Mouse (Mus musculus) ES-E14 (cell line): ENCODE data around the gene Syt15. TPM values are rescaled to one million over a fixed set of nuclear protein-coding genes. Genes with fewer than 3 reads are reported as not detected.

Experiments
- DNase-seq: peaks from one replicate; pipeline ENCODE4 v3.0.0-alpha.2; 2013; ENCODE audit warnings: low read depth, low spot score
- H3K27ac ChIP-seq: 2 replicates; pipeline ENCODE4 v1.5.1; 2012; ENCODE audit warnings: low read depth, mild to moderate bottlenecking, low read length, moderate library complexity, mixed read lengths; ENCODE audit not compliant: poor library complexity, insufficient read depth, severe bottlenecking
- H3K36me3 ChIP-seq: 2 replicates; pipeline ENCODE4 v1.6.1; 2012; ENCODE audit warnings: mild to moderate bottlenecking, low read length, moderate library complexity, mixed read lengths; ENCODE audit not compliant: control insufficient read depth, poor library complexity, insufficient read depth, severe bottlenecking
- H3K4me1 ChIP-seq, 2 experiments: fragments of 150-350 bp in 1 of 2; sonication (generic) in 1 of 2; 2 replicates each; pipeline ENCODE4 v1.6.1; 2012; ENCODE audit warnings: low read length in 2 of 2, mild to moderate bottlenecking in 1 of 2, mixed read lengths in 1 of 2; ENCODE audit not compliant: control insufficient read depth in 2 of 2, insufficient read depth in 2 of 2, poor library complexity in 1 of 2
- H3K4me3 ChIP-seq, 2 experiments: fragments of 150-350 bp in 1 of 2; sonication (generic) in 1 of 2; 2 replicates each; pipeline ENCODE4 v1.5.1; 2012; ENCODE audit warnings: low read length in 2 of 2, low read depth in 1 of 2, mild to moderate bottlenecking in 1 of 2, mixed read lengths in 1 of 2; ENCODE audit not compliant: insufficient read depth in 1 of 2, poor library complexity in 1 of 2, severe bottlenecking in 1 of 2
- H3K9ac ChIP-seq: 2 replicates; pipeline ENCODE4 v1.6.1; 2012; ENCODE audit warnings: low read depth, mild to moderate bottlenecking, low read length, mixed read lengths; ENCODE audit not compliant: poor library complexity, insufficient read depth, severe bottlenecking
- H3K9me3 ChIP-seq: fragments of 150-350 bp; sonication (generic); 2 replicates; pipeline ENCODE4 v1.6.1; 2012; ENCODE audit warnings: low read depth, mild to moderate bottlenecking, low read length; ENCODE audit not compliant: control insufficient read depth, insufficient read depth
- CHD2 ChIP-seq: IDR thresholded peaks from 2 replicates; pipeline ENCODE4 v1.6.1; 2014; ENCODE audit warnings: mild to moderate bottlenecking, low read depth, low read length, inconsistent platforms
- HCFC1 ChIP-seq: IDR thresholded peaks from 2 replicates; pipeline ENCODE4 v1.6.1; 2012; ENCODE audit warnings: low read length, inconsistent platforms, borderline replicate concordance; ENCODE audit not compliant: insufficient read depth
- MAFK ChIP-seq: IDR thresholded peaks from 2 replicates; pipeline ENCODE4 v1.6.1; 2014; ENCODE audit warnings: mild to moderate bottlenecking, low read depth, low read length, inconsistent platforms; ENCODE audit not compliant: insufficient read depth
- ZC3H11A ChIP-seq: IDR thresholded peaks from 2 replicates; pipeline ENCODE4 v1.6.1; 2012; ENCODE audit warnings: low read depth, mild to moderate bottlenecking, inconsistent platforms, low read length, borderline replicate concordance
- ZNF384 ChIP-seq: IDR thresholded peaks from 2 replicates; pipeline ENCODE4 v1.6.1; 2012; ENCODE audit warnings: low read depth, low read length, inconsistent platforms
- in situ Hi-C, 2 experiments: fragments of 600-800 bp; cut with MboI; formaldehyde crosslinking; loops; one replicate each; pipeline ENCODE4 v1.15.1; 2025; ENCODE audit warnings: low sequenced_read_pairs in 2 of 2, inconsistent platforms in 1 of 2; ENCODE audit not compliant: unreplicated experiment in 2 of 2
- total RNA-seq: library from RNA; depleted of rRNA; stranded (reverse); fragments of 300-350 nt; gene quantifications from 2 replicates; pipeline ENCODE4 v1.2.3, GENCODE M21; 2012

Syt15 gene
- total RNA-seq, 1 experiment: not detected

DNA sequence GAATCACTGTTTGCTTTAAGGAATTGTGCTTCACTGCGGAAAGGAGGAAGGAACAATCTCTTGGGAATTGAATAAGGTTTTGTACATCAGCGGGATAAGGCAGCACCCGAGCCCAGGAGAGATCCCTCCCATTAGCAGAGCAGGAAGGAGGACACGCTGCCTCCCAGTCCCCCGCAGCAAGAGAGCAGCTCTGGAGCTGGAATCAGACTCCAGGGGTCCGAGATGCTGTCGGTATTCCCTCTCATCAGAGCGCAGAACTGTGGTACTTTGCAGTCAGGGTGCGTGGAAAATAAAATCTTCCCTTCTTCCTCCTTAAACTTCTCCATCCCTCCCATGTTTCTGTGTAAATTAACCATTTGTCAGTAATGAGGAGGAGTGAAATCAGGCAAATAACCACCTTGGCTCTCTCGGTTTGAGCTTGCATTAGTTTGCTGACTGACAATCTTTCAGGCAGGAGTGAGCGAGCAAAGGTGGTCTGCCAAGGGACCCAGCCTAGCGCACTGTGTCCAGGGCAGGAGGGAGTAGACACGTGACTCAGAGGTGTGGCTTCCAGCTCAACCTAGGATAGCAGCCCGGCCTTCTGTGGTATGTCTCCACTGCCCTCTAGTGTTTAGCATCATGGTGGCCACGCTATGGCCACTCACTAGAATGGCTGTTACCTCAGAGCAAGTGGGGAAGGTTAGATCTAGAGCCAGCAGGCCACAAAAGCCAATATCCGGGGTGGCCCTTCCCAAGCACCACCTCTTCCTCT, 15.4 kb downstream of the Syt15 start:
- peak overlapping the region in 1 of 2 experiments; percentile 5; a peak in 1 of 4 replicates for H3K4me3 ChIP-seq
- H3K4me1 ChIP-seq: peaks cover 0 to 4% of the 10 kb centered on the region in 2 experiments; a peak in 1 of 4 replicates
- H3K9me3 ChIP-seq: no peaks in the 10 kb centered on the region
- in situ Hi-C loops: no loop called here
- TF ChIP-seq CHD2 (no peak), MAFK (no peak), ZC3H11A (peak; percentile 59), ZNF384 (no peak), HCFC1 (no peak)
- H3K27ac ChIP-seq: no peak overlapping the region
- DNase-seq: peak; percentile 83
- peak overlapping the region; percentile 20 for H3K9ac ChIP-seq
- H3K36me3 ChIP-seq: peaks cover 6% of the 10 kb centered on the region; the same call in 1 of the 2 replicates

DNA sequence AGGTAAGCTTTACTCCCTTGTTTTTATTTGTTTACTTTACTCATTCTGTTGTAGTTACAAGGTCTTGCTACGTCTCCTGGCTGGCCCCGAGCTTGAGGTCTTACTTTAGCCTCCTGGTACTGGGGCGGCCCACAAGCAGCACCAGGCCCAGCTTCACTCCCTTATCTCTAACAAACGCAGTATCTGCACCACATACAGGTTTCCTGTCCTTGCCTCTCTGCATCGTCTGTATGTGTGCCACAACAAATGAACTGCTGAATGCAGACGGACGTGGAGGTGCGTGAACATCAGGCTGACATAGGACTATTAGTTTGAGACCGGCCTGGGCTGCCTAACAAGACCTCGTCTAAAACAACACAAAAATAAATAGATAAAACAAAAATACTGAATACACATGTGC, 20.9 kb downstream of the Syt15 start:
- H3K4me1 ChIP-seq: no peaks in the 10 kb centered on the region
- H3K9ac ChIP-seq: no peak overlapping the region
- no peak overlapping the region for H3K27ac ChIP-seq
- H3K4me3 ChIP-seq: no peak overlapping the region
- no peaks in the 10 kb centered on the region for H3K9me3 ChIP-seq
- H3K36me3 ChIP-seq: peaks cover 2% of the 10 kb centered on the region; the same call in 1 of the 2 replicates
- TF ChIP-seq MAFK: no peak
- TF ChIP-seq ZC3H11A: no peak
- TF ChIP-seq CHD2: no peak
- no peak for TF ChIP-seq HCFC1
- no peak for TF ChIP-seq ZNF384
- no peak for DNase-seq
- in situ Hi-C loops: no loop called here

DNA sequence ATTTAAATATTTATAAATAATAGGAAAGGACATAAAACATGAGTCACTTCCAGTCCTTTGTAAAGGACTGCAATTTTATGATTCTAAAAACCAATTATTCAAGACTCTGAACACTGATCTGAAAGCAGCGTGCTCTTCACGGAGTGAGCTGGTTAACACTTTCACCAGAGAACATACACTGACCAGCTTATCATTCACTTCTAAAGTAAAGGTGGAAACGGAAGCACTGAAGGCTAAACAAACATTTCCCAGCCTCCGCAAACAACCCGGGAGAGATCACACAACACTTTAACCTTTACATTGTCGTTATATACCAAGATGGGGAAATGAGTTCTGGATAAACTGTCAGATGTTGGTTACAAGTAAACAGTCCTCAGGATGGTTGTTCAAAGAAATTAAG, 21.3 kb downstream of the Syt15 start:
- H3K36me3 ChIP-seq: peaks cover 2% of the 10 kb centered on the region; the same call in 1 of the 2 replicates
- no peak for DNase-seq
- TF ChIP-seq CHD2 (no peak), HCFC1 (no peak), ZNF384 (no peak), ZC3H11A (no peak), MAFK (no peak)
- H3K4me1 ChIP-seq: no peaks in the 10 kb centered on the region
- no peak overlapping the region for H3K4me3 ChIP-seq
- no peak overlapping the region for H3K27ac ChIP-seq
- H3K9me3 ChIP-seq: no peaks in the 10 kb centered on the region
- H3K9ac ChIP-seq: no peak overlapping the region
- in situ Hi-C loops: no loop called here

DNA sequence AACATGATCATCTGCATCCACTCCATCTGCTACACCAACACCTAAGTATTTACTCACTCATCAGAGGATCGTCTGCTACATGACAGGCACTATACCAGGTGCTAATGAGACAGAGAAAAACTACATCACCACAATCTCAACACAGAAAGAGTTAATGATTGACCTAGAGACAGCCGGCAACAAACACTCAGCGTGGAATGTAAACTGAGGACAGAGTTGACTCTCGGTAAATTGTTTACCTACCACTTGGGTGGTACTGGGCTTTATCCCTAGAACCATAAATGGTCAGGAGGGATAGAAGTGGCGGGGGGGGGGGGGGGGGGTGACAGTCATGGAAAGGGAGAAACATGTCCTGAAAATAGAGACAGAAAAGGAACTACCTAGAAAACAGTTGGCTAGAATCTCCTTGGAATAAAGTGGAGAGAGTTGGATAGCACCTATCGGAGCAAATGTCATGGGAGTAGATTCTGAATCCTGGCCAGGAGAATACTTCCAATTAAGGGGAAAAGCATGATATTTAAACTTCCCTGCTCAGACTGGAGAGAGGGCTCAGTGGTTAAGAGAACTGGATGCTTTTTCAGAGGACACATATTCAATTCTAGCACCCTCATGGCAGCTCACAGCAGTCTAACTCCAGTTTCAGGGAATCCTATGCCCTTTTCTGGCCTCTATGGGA, 33.2 kb downstream of the Syt15 start:
- no peak for DNase-seq
- H3K9ac ChIP-seq: no peak overlapping the region
- no peaks in the 10 kb centered on the region for H3K36me3 ChIP-seq
- H3K4me1 ChIP-seq: peaks cover 0 to 3% of the 10 kb centered on the region in 2 experiments; a peak in 2 of 4 replicates
- no peak overlapping the region for H3K4me3 ChIP-seq
- H3K9me3 ChIP-seq: no peaks in the 10 kb centered on the region
- in situ Hi-C loops: no loop called here
- TF ChIP-seq ZNF384 (no peak), ZC3H11A (no peak), MAFK (no peak), HCFC1 (no peak), CHD2 (no peak)
- no peak overlapping the region for H3K27ac ChIP-seq
